Mouse (Mus musculus) C2C12 (cell line): ENCODE data around the gene Jsrp1. TPM values are rescaled to one million over a fixed set of nuclear protein-coding genes. Genes with fewer than 3 reads are reported as not detected.

Experiments used
- H3K27me3 ChIP-seq: one replicate; pipeline ENCODE4 v1.6.1; 2011; ENCODE audit not compliant: control insufficient read depth, insufficient read depth, insufficient read length
- H3K36me3 ChIP-seq: one replicate; pipeline ENCODE4 v1.6.1; 2011; ENCODE audit not compliant: control insufficient read depth, insufficient read depth
- H3K4me3 ChIP-seq: one replicate; pipeline ENCODE4 v1.5.1; 2011; ENCODE audit warnings: mild to moderate bottlenecking, control low read depth; ENCODE audit not compliant: poor library complexity, insufficient read depth, severe bottlenecking
- H3K79me2 ChIP-seq: one replicate; pipeline ENCODE4 v1.6.1; 2011; ENCODE audit not compliant: control insufficient read depth, insufficient read depth
- H3K79me3 ChIP-seq: one replicate; pipeline ENCODE4 v1.6.1; 2011; ENCODE audit warnings: low read depth, control low read depth
- H3ac ChIP-seq: one replicate; pipeline ENCODE3; 2011; ENCODE audit warnings: low read depth; ENCODE audit not compliant: control insufficient read depth, insufficient read length
- CEBPB ChIP-seq: IDR thresholded peaks from one replicate; pipeline ENCODE4 v1.6.1; 2011; ENCODE audit warnings: low read depth, mild to moderate bottlenecking, control low read depth, moderate library complexity
- CTCF ChIP-seq: IDR thresholded peaks from one replicate; pipeline ENCODE4 v1.5.1; 2011; ENCODE audit not compliant: control insufficient read depth, insufficient read depth, insufficient read length
- FOSL1 ChIP-seq: IDR thresholded peaks from one replicate; pipeline ENCODE4 v1.8.0; 2011; ENCODE audit warnings: mild to moderate bottlenecking, low read length; ENCODE audit not compliant: poor library complexity, insufficient read depth, severe bottlenecking
- MAX ChIP-seq: IDR thresholded peaks from one replicate; pipeline ENCODE4 v1.6.1; 2011; ENCODE audit warnings: mild to moderate bottlenecking, control low read depth
- MYOD1 ChIP-seq: IDR thresholded peaks from one replicate; pipeline ENCODE4 v1.6.1; 2011; ENCODE audit warnings: low read depth; ENCODE audit not compliant: control insufficient read depth, insufficient read length
- MYOG ChIP-seq: IDR thresholded peaks from one replicate; pipeline ENCODE4 v1.6.1; 2011; ENCODE audit not compliant: control insufficient read depth, insufficient read length; ENCODE audit errors: extremely low read depth
- USF1 ChIP-seq: IDR thresholded peaks from one replicate; pipeline ENCODE4 v1.6.1; 2011; ENCODE audit warnings: low read depth, mild to moderate bottlenecking, control low read depth, moderate library complexity
- polyA plus RNA-seq: library from polyadenylated mRNA; unstranded; fragments of >200 nt; fragmentation: generic; extraction: Trizol; gene quantifications from one replicate; pipeline ENCODE4 v1.2.1, GENCODE M21; 2012; ENCODE audit warnings: missing spikeins

Jsrp1 gene
- polyA plus RNA-seq, 1 experiment = 29.2 TPM

DNA sequence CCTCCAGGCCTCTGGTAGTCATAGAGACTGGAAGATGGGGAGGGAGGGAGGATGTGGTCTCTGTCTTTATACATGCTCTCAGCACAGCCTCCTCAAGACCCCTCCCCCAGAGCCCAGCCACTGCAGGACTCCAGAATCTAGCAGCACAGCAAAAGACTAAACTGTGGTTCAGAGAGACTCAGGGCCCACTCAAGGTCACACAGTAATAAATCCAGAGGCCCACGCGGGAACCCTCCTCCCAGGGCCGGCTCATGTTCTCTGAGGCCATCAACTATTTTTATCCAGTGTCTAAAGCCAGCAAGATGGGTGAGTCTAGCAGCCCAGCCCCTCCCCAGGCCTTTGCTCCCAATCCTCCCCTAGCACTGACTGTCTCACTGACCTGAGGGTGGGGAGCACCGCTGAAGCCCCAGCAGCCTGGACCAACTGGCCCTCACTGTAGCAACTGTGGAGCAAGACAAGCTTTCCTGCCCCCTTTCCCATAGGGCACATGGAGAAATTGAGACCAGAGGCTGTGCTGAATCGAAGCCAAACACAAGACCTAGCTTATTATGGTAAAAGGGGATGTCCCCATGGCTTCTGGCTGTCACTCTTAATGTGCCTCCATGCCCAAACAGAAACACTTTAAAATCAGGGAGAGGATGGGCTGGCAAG lies 782 bp downstream of the Jsrp1 start:
- H3K36me3 ChIP-seq = no peaks in the 10 kb centered on the region
- H3K79me3 ChIP-seq = no peaks in the 10 kb centered on the region
- TF ChIP-seq MYOD1 (no peak), MYOG (no peak), FOSL1 (no peak), MAX (no peak), CEBPB (no peak), USF1 (no peak), CTCF (no peak)
- H3K79me2 ChIP-seq = no peaks in the 10 kb centered on the region
- no peak overlapping the region for H3K4me3 ChIP-seq
- H3ac ChIP-seq = no peak overlapping the region
- no peaks in the 10 kb centered on the region for H3K27me3 ChIP-seq

DNA sequence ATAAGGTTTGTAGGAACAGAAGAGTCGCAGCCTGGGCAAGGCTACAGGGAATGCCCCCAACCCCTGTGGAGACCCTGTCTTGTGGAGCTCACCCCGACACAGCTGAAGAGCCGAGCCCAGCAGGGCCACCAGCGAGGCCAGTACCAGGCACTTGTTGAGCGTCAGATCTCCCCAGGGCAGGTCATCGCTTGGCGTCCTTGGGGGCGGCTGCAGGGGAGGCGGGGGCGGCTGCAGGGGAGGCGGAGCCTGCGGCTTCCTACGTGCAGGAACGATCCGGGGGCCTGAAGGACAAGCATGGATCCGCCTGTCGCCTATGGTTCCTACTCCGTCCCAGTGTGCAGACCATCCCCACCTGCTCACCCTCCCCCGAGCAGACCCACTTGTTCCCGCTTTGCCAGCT lies 3.2 kb downstream of the Jsrp1 start:
- no peaks in the 10 kb centered on the region for H3K79me2 ChIP-seq
- H3ac ChIP-seq = no peak overlapping the region
- H3K4me3 ChIP-seq = no peak overlapping the region
- H3K27me3 ChIP-seq = no peaks in the 10 kb centered on the region
- H3K36me3 ChIP-seq = peaks cover 16% of the 10 kb centered on the region
- no peaks in the 10 kb centered on the region for H3K79me3 ChIP-seq
- TF ChIP-seq MYOG = no peak
- no peak for TF ChIP-seq MAX
- TF ChIP-seq CTCF = no peak
- TF ChIP-seq USF1 = no peak
- TF ChIP-seq MYOD1 = no peak
- TF ChIP-seq FOSL1 = no peak

DNA sequence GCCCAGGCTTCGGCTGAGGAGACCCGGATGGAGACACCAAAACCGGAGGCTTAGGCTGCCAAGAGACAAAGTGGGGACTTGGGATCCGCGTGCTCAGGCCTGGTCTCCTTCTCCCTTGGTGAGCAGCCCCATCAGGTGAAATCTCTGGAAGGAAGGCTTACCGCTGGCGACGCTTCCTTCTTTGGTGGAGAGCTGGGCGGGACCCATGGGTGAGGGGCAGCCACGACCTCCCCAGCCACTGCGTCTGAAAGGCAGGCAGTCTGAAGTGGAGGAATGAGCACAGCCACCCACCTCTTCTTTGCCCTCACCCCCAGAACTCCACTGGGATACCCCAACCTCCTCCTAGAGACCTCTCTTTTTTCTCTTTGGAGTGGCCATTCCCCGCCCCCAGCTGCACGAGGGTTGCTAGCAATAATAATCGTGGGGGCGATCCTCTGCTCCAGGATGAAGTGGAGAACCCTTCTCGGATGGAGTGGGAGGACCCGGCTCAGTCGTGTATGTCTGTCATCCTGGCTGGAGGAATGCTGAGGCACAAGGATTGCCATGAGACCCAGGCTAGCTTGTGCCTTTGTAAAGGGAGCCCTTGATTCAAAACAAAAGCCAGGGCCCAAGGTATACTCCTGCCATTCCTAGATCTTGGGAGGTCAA lies 4.2 kb downstream of the Jsrp1 start:
- no peaks in the 10 kb centered on the region for H3K79me3 ChIP-seq
- TF ChIP-seq CEBPB = no peak
- no peak for TF ChIP-seq CTCF
- TF ChIP-seq MYOG = no peak
- TF ChIP-seq MAX = no peak
- no peak for TF ChIP-seq FOSL1
- TF ChIP-seq MYOD1 = no peak
- no peak for TF ChIP-seq USF1
- H3K4me3 ChIP-seq = no peak overlapping the region
- no peaks in the 10 kb centered on the region for H3K79me2 ChIP-seq
- H3K27me3 ChIP-seq = no peaks in the 10 kb centered on the region
- no peak overlapping the region for H3ac ChIP-seq
- peaks cover 21% of the 10 kb centered on the region for H3K36me3 ChIP-seq

DNA sequence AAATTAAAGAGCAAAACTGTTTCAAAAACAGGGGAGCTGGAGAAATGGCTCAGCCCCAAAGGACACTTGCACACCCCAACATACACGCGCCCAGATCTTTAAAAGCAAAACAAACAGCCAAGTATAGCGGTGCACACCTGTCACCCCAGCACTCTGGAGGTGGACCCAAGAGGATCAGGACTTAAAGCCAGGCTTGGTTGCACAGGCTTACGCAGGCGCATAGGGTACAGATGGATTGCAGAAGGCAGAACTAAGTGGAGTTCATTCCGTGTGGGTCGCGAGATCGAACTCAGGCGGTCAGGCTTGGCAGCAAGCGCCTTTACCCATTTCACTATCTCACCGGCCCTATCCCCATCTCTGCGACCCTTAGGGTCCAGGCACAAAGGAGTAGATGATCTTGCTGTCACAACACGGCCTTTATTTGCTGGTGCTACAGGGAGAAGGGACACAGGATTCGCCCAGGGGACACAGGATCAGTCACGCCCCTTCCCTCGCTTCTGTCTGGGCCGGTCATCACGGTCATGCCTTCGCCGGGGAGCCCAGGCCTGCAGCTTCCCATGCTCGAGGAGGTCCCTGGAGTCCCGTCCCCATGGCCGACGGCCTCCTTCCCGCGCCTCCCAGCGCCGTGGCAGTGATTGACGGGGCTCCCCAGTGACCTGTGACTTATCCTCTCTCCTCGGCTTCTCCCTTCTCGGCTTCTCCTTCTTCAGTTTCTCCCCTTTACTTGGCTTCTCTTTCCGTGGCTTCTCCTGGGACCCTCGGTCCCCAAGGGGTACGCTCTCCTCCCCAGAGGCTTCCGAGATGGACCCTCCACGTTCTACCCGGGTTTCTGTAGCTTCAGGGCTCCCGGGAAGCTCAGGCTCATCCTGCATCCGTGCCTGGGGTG lies 5.0 kb downstream of the Jsrp1 start:
- Histone ChIP-seq H3ac (no peak overlapping the region), H3K4me3 (no peak overlapping the region), H3K27me3 (no peaks in the 10 kb centered on the region), H3K79me3 (no peaks in the 10 kb centered on the region), H3K36me3 (peaks cover 28% of the 10 kb centered on the region), H3K79me2 (no peaks in the 10 kb centered on the region)
- no peak for TF ChIP-seq MAX
- TF ChIP-seq MYOD1 = no peak
- no peak for TF ChIP-seq FOSL1
- TF ChIP-seq MYOG = no peak
- no peak for TF ChIP-seq USF1
- TF ChIP-seq CTCF = no peak
- TF ChIP-seq CEBPB = no peak

DNA sequence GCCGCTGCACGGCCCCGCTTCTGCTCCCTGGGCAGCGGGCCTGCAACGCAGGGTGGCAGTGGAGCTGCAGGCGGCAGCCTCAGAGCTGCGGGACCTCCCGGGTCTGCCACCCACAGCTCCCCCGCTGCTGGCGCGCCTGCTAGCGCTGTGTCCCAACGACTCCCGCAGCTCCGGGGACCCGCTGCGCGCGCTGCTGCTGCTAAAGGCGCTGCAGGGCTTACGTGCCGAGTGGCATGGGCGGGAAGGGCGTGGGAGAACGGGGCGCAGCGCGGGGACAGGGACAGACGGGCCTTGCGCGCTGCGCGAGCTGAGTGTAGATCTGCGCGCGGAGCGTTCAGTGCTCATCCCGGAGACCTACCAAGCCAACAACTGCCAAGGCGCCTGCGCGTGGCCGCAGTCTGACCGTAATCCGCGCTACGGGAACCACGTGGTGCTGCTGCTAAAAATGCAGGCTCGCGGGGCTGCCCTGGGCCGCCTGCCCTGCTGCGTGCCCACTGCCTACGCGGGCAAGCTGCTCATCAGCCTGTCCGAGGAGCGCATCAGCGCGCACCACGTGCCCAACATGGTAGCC lies 6.2 kb downstream of the Jsrp1 start:
- Histone ChIP-seq H3K79me2 (peaks cover 3% of the 10 kb centered on the region), H3K79me3 (peaks cover 1% of the 10 kb centered on the region), H3K36me3 (peaks cover 40% of the 10 kb centered on the region), H3ac (no peak overlapping the region), H3K4me3 (no peak overlapping the region), H3K27me3 (no peaks in the 10 kb centered on the region)
- no peak for TF ChIP-seq CTCF
- no peak for TF ChIP-seq FOSL1
- no peak for TF ChIP-seq MYOD1
- TF ChIP-seq MAX = no peak
- no peak for TF ChIP-seq MYOG
- no peak for TF ChIP-seq CEBPB
- TF ChIP-seq USF1 = no peak
